Mouse (Mus musculus): Measurements from ENCODE around the gene Syn3.
A peak's percentile ranks its signal among the peaks of the same experiment; 100 is the strongest.

The Syn3 gene

DNA sequence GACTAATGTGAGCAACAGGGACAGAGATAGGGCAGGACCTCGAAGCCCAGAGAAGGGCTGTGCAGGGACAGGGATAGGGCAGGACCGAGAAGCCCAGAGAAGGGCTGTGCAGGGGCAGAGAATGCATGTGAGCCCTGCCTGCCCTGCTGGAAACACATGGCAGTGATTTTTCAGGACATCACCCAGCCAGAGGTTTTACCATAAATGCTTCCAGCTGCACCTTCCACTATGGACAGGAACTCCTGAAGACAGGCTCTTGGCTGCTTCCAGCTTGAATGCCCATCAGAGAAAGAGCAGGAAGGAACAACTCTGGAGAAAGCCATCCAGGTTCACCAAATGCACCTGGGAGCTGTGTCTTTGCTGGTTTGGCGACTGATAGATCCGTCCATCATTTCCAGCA lies 131.3 kb downstream of the Syn3 start:
- no peak for DNase-seq

DNA sequence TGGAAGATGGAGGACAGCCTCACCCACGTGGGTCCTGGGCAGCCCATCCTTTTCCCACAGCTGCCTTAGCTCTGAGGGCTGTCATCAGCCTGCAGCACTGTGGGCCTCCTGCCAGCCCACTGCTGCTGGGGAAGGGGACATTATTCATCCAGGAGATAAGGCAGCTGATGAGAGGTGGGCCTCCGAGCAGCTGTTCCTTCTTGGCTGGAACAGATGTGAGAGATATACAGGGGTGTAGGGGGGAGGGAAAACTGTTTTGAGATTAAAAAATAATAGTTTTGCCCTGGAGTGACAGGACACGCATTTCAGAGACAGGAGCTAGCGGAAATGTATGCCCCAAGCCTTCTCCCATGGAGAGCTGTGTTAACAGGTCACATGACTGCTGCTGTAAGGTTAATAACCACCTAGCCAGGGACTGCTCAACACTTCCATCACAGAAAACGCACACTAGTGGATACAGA lies 133.0 kb downstream of the Syn3 start:
- peak; percentile 56 for DNase-seq

DNA sequence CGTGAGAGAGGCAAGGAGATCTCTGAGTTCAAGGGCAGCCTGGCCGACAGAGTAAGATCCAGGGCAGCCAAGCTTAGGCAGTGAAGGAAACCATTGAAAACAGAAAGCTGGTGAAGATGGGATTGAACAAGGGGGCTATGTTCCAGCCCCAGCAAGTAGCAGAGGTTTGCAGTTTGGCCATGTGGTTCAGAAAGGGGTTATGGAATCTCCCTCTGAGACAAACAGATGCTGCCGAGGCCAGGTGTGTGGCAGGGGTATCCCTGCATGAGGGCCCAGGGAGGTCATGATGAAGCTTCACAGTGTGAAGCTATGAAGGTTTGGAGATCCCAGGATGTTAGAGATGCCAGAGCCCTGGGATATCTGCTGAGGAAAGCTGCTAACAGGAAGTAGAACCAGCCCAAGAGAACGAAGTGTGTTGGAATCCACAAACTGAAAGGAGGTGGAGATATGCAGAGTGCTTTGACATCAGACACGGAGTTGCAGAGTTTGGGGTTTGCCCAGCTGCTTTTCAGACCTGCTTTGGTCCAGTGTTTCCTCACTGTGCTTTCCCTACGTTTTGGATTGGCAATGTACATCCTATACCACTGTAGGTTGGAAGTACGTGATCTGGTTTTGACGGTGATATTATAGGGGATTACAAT lies 134.9 kb downstream of the Syn3 start:
- DNase-seq = no peak

DNA sequence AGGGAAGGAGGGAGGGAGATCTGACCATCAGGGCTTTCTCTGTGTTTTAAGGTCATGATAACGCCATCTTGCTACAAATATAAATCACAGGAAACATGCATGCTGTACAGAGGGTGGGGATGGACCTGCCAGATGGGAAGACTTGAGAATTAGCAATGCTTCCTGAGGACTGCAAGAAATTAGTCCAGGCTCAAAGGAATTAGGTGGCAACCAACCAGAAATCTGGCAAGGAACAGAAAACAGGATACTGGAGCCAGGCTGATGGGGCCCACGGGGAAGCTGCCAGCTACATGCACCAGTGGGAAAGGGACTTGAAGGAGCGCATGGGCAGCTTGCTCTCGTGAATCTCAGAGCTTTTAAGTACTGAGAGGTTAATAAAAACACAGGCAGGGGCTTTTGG lies 139.0 kb downstream of the Syn3 start:
- no peak for DNase-seq

DNA sequence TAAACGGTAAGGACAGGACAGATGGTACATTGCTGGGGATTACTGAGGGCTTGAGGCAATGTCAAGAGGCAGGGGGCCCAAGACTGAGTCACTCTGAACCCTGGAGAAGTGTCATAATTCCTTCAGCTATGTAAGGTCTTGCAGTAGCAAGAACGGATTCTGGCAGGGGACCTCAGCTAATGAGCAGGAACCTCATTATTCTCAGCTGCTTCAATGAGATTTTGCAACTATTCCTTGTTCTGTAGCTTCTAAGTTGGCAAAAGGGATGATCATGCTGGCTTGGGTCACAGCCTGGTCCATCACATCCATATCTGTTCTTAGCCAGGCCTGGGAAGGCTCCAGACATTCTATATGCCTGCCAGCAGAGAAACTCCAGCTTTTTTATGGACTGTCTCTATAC lies 139.5 kb downstream of the Syn3 start:
- no peak for DNase-seq

DNA sequence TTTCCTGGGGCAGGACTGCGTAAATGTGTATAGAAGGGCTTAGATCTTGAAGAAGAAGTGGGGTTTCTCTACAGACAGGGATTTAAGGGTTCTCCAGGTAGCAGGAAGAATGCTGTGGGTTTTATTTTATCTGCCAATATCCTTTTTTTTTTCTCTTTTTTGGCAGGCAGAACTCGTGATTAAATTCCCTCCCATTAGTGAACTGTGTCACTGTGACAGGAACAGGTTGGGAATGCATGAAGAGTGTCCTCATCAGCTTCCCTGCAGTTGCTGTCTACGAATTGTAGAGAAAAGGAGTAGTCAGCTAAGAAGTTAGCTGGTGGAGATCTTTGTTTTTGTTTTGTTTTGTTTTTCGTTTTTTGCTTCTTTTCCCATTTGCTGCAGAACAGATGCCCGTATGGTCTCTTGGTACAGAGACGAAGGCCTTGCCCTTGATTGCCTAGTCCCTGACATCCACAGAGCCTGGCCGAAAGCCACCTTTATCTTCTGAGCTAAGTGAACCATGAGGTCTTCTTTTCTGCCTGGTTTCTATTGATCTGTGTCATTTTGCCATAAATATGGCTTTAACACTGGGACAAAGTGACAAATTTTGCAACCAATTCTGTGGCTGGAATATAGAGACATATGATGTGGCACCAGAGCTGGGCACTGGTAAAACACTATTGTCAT lies 140.3 kb downstream of the Syn3 start:
- DNase-seq = no peak

DNA sequence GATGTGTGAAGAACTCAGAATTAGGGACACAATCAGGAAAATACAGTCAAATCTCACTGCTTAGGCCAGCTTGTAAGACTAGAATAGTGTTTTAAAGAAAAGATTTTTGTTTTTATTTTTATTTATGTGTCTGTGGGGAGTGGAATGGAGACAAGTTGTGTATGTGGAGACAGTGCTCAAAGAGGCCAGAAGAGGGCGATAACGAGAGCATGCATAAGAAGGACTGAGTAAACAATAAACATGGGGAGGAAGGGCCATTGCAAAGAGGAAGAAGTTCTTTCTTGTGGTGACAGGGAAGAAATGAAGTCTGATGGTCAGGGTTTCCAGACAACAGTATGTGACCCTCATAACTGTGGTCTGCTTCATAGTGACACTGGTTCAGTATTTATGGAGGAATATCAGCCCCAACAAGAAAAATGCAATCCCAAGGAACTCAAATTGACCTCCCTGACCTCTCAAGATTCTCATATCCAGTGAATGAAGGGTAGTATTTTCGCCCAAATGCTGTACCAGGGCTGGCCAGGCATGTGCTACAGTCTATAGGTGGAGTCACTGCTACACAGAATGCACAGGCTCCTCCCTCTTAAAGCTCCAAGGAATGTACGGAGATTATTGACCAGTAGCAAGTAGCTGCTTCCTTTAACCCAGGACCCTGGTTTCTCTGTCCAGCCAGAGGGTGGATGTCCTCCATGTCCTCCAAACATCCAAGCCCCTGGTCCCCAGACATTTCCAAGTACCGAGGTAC lies 141.7 kb downstream of the Syn3 start:
- no peak for DNase-seq

DNA sequence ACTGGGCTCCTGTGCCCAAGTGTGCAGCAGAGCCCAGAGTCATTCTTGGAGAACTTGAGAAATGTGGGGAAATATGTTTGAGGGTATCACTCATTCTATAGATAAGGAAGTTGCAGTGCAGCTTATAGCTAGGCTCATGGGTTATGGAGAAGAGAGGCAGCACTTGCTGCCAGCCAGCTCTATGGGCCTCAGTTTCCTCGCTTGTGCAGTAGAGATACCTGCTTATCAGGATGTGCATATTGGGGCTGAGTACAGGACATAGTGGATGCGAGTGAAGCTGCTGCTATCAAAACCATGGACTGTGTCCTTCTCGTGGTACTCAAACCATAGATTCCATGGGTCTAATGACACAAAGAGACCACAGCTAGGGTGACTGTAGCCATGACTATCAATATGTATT lies 146.2 kb downstream of the Syn3 start:
- no peak for DNase-seq

DNA sequence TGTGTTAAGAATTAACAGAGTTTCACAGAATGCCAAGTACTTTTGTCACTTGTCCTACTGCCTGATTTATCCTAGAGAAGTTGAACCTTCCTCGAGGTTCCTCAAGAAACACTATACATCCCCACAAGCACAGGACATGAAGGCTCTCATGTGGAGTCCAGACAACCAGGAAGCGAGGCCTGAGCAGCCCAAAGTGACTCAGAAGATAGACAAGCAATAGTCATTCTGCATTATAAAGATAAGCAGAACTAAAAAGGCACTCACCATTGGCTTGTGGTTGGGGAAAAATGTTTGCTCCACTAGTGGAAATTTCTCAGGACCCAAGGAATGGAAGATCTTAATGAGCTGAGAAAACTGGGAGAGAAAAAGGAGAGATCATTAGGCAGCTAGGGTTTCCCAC lies 147.4 kb downstream of the Syn3 start:
- DNase-seq = no peak

DNA sequence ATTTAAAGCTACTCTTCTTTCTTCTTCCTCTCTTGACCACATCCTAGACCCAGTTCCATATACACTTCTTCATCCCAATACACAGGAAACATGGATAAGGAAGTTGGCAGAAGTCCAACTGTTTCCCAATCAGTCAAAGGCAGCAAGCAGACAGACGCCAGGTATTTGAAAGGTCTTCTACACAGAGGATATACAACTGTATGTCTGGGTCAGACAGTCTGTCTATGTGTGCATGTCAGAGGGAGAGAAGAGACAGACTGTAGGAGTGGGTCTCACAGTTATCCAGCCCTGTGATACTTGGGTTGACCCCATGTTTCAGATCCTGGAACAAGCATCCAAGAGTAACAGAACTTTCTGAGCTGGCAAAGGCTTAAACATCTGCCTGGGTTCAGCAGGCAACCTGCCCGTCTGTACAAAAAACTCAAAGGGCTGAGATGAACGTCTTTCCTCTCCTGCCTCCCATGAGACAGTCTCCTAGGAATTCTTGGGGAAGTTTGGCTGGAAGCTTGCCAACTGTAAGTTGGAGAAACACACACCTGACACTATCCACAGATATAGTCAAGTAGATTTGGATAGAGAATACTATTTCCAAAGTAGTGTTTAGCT lies 152.4 kb downstream of the Syn3 start:
- DNase-seq = no peak

DNA sequence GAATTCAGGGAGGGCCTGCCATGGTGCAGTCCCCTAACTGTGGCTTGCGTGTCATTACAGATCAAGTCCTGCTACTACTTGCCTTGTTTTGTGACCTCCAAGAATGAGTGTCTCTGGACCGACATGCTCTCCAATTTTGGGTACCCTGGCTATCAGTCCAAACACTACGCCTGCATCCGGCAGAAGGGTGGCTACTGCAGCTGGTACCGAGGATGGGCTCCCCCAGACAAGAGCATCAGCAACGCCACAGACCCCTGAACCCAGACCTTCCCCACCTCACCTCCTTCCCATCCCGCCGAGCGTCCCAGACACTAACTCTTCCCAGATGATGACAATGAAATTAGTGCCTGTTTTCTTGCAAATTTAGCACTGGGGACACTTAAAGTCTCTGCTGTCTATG lies 153.1 kb downstream of the Syn3 start:
- DNase-seq = no peak

DNA sequence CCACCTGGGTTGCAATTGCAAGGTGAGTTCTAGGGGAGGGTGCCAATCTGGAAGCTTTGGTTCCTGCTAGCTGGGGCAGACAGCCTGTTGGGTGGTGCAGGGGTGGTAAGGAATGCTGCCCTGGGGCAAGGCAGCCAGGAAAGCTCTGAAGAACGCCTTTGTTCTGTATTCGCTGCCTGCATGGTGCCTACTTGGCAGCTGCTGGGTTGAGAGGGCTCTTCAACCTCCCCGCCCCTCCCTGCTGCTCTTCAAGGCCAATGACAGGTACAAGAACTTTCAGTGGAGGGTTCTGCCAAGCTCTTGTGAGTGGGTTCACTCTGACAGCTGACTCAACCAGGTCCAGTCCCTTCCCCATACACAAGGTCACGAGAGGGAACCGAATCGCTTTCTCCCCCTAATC lies 154.0 kb downstream of the Syn3 start:
- peak; percentile 60 for DNase-seq

DNA sequence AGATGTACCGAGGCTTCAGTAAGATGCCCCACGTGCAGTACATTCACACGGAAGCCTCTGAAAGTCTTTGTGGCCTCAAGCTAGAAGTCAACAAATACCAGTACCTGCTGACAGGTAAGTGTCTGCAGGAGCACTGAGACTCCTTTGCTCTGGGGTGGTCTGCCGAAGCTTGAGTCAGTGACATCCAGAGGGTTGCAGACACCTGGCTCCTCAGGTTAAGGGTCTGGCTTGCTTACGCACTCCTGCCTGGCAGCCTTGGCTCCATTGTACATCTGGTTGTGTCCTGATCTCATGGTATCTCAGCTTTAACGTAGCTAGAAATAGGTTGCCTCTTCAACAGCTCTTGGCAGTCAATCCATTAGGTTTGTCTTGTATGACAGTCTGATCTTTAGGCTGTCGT lies 154.8 kb downstream of the Syn3 start:
- no peak for DNase-seq

DNA sequence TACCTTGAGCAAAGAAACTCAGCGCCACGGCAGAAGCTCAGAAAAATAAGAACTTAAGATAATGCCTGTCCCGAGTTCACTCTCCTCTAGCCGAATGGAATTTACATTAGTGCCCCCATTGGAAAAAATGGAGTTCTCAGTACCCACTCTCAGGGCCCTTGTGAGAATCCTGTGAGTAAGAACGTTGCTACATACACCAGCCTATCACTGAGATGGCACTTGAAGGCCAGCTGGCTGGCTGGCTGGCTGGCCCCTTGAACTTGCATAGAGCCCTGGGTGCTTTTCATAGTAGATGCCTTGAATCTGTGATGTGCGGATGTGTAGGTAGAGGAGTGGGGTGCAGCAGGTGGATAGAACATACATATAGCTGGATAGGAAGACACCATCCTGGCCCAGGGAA lies 155.3 kb downstream of the Syn3 start:
- no peak for DNase-seq

DNA sequence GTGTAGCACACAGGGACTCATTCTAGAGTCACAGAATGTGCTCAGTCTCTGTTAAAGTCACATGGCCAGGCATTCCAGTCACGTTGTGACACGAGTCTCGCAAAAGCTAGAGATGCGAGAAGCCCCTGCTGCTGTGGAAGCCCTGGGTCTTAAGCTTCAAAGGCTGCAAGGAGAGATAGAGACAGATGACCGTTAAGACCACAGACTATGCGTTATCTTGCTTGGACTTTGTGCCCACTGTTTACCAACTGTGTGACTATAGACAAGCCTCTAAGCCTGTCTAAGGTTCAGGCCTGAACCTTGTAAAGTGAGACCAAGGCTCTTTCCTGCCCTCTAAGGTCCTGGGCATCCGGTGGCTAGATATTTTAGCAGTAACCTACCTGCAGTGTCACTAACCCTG lies 156.0 kb downstream of the Syn3 start:
- DNase-seq = no peak

DNA sequence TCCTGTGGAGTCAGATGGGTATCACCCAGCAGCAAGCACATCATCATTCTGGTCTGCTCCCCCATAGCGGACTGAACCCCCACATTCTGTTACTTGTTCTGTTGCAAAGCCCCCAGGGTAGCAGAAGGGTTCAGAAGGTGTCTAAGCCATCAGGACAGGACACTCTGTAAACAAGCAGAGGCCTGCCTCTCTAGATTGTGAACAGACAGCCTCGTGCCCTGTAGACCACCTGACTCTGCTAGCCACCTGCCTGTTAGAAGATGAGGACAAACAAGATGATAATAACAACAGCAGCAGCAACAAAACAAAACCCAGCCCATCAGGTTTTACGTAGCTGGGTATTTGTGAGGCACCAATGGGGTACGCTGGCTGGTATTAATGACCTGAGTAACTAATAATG lies 156.5 kb downstream of the Syn3 start:
- DNase-seq = no peak

DNA sequence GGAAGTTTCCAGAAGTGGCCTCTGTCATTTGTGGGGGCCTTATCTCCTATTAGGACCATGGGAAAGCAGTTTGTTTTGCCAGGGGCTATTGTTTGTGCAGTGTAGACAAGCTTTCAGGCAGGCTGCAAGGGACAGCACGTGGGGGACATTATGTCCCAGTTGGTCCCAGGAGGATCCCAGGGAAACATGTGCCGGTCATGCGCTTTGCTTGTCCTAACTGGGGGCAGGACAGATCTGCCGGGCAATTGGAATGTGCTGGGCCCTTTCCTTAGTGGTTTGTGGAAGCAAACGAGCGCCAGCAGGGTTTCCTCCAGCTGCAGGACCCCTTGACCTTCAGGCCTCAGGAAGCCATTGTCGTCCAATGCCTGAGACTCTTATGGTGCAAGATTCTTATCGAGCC lies 157.1 kb downstream of the Syn3 start:
- peak; percentile 87 for DNase-seq

DNA sequence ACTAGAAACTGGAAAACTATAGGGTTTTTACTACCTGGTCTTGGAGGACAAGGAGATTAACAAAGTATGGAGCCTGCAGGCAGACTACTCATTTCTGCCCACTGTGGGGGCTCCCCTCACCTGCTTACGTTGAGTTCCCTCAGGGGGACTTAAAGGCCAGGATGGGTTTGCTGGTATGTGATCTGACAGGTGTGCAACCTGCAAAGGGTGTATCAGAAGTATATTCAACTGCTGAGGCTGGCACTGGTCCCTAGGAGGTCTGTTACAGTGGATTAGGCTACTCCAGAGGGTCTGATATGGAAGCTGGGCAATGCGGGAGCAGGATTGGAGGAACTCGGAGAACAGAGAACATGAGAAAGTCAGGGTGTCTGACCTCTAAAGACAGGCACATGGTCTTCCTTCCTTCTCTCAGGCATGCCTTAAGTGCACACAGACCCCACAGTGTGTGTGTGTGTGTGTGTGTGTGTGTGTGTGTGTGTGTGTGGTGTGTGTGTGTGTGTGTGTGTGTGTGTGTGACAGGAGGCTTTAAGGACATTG lies 157.6 kb downstream of the Syn3 start:
- DNase-seq = no peak

DNA sequence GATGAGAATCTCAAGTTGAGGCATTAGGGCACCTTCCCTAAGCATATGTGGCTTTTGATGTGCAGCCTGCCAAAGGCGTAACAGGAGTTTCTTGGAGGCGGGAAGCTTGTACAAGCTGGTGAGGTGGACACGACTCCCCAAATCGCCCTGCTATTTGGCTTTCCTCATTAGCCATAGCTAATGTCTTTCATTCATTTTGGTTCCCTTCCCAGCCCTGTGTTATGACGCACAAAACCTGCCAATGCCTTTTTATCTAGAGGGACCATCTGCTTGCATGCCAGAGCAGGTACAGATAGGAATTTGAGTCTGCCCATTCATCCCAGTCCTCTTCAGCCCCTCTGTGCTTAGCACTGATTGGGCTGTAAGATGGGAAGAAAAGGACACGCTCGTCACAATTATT lies 158.3 kb downstream of the Syn3 start:
- no peak for DNase-seq

DNA sequence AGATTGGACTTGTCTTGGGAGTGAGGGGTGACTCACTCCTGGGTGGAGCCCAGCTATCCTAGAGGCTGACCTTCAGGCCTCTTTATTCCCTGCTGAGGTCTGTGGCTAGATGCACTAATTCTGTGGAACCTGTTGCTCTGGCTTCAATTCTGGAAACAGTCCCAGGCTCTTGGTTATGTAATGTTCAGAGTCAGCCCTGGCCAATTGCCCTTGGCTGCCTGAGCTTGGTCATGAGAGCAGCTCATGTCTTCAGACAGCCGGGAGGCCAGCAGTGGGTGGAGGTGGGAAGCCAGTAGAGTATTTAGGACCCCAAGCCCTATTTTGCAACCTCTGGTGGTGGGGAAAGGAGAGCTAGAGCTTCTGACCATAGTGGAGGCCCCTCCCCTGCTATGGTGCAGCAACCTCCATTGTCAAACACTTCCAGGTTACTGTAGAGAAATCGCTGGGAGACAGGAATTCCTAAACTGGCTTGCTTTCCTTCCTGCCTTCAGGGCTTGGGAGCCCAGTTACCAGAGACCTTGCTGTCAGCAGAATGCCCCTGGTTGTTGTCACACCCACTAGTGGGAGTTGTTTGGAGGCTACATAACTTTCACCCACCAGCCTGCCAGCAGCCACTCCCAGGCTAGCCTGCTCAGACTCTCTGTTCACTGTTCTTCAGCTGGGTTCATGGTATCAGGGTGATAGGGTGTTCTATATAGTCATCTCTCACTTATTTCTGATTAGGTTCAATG lies 158.9 kb downstream of the Syn3 start:
- DNase-seq = peak; percentile 98

DNA sequence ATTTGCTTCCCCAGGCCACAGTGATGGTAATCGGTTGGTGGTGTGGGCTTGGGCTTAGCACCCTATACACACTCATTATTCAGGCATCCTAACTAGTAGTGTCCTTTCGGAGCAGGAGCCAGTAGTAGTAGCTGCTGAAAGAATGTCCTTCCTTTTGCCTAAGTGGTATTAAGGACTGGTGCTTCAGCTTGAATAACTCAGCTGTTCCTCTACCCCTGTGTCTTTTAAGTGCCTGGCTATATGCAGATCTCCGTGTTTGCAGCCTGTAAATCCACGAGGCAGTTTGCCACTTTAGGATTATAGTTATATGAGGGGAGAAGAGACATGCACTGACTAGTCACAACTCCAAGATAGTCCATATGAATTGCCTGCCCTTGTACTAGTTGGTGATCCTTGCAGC lies 159.6 kb downstream of the Syn3 start:
- DNase-seq = no peak

DNA sequence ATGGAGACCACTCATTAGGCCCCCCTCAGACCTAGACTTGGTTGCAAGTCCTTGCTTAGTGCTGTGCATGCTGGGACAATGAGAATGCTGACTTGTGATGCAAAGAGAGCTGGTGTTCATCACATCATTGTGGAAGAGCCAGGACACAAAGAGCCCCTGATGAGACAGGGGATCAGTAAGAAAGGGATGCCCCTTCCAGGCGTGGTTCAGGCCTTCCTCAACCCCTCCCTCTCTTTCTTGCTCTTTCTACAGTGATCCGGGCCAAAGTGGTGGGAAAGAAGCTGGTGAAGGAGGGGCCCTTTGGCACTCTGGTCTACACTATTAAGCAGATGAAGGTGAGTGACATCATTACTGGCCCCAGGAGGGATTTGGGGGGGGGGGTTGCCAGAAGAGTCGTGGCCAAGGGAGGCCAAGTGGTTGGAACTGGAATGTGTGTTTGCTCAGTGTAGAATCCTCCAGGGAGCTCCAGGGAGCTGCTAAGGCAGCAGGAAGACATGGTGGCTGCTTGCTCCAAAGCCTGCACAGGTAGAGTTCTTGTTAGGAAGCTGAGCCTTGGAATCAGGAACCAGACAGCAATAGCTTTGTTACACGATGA lies 160.5 kb downstream of the Syn3 start:
- DNase-seq = no peak

DNA sequence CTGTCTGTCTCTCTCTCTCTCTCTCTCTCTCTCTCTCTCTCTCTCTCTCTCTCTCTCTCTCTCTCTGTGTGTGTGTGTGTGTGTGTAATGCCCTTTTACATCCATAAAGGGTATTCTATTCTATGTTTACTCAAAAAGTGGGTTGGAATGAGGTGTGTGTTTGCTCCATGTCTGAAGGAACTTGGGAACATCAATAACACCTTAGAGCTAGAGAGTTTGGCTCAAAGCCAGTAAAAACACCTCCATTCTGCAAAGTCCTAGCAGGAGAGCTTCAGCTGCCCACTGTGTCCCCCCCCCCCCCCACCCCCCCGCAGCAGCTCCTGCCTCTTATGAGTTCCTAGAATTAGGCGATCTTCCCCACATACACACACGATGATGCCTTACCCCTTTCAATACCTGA lies 161.5 kb downstream of the Syn3 start:
- DNase-seq = no peak

All from kidney, adult 11 months (tissue).